Mouse (Mus musculus): Measurements from ENCODE around the gene Snap91. TPM values are rescaled to one million over a fixed set of nuclear protein-coding genes. Genes with fewer than 3 reads are reported as not detected.
A peak's percentile ranks its signal among the peaks of the same experiment; 100 is the strongest.

Gene Snap91
- 3.3 and 4.9 TPM in 2 replicates for polyA plus RNA-seq (2015; fragmentation: Nextera tagmentation; extraction: Ambion mirVana)

DNA sequence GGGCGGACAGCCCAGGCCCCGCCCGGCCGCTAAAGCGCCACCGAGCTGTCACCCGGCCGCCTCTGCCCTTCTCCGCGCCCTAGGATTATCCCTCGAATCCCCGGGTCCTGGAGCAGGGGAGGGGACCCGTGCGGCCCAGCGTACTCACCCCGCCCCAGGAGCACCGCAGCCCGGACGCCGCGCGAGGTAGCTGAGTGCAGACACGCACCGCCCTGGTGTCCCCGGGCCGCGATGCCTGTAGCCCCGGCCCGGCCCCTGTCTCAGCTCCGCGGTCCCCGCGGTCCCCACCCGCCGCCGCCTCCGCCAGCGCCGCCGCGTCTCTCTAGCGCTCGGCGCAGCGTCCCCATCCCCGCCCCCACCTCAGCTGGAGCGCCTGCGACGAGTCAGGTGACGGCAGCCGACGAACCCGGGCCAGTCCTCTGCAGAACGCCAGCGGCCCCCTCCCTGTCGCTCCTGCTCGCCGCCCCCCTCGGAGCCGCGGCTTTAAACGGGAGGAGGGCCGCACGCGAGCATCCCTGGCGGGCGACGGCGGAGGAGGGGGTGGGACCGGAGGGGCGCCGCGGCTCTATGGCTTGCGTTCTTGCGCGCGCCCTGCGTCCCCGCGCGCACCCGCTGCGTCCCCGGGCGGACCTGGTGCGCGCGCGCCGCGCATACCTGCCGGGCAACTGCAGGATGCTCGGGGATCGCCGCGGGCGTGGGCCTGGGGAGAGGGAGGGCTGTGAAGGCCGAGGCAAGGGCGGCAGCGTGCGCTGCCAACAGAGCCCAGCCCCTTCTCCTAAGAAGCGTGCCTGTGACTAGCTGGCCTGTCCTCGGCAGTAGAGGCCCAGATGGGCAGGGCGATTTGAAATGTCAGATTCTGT, at the start of gene Snap91:
Snap91 (minus strand) TSS at position 542 of the 860 bp plus-strand sequence.
- H3K4me1 ChIP-seq (replicated peaks; ENCODE audit: control insufficient read depth, insufficient read depth, low read length): peaks cover 13% of the 10 kb centered on the region
- under 1% methylated on average over 71 of the region's 104 CpGs for WGBS
- peak within 1 kb of the TSS; percentile 70 for H3K4me3 ChIP-seq (ENCODE audit: low read length)
- H3K9me3 ChIP-seq (ENCODE audit: control insufficient read depth, low read length): no peaks in the 10 kb centered on the region
- no peak within 1 kb of the TSS for H3K27ac ChIP-seq (ENCODE audit: low read length)
- peak within 1 kb of the TSS; percentile 99 for H3K4me2 ChIP-seq (ENCODE audit: low read depth, low read length)
- H3K36me3 ChIP-seq (ENCODE audit: control insufficient read depth, insufficient read depth, low read length): no peaks in the 10 kb centered on the region
- peak; percentile 78 for ATAC-seq (ENCODE audit: low read depth)
- H3K9ac ChIP-seq (ENCODE audit: low read length): peak within 1 kb of the TSS; percentile 57
- H3K27me3 ChIP-seq (ENCODE audit: control insufficient read depth, insufficient read depth, low read depth, low read length): peaks cover 44% of the 10 kb centered on the region

DNA sequence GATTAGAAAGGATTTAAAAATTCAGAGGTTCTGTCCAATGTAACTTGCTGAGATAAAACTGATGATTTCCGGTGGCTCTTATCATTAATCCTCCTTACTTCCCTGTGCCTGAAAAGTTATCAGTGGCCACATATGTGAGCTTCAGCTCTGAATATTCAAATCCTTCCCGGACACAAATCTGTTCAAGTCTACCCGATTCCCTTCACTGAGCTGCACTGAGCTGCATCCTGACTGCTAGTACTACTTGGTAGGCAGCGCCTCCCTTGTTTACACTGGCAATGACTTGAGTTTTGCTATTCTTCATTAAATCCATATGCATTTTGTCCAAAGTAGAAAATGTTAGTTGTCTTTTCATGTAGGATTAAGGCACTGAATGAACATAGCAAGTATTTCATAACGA, 46.1 kb upstream of the Snap91 start:
- no peaks in the 10 kb centered on the region for H3K36me3 ChIP-seq (ENCODE audit: control insufficient read depth, insufficient read depth, low read length)
- ATAC-seq (ENCODE audit: low read depth): no peak
- H3K4me2 ChIP-seq (ENCODE audit: low read depth, low read length): no peak overlapping the region
- no peaks in the 10 kb centered on the region for H3K4me1 ChIP-seq (replicated peaks; ENCODE audit: control insufficient read depth, insufficient read depth, low read length)
- H3K27me3 ChIP-seq (ENCODE audit: control insufficient read depth, insufficient read depth, low read depth, low read length): no peaks in the 10 kb centered on the region
- no peaks in the 10 kb centered on the region for H3K9me3 ChIP-seq (ENCODE audit: control insufficient read depth, low read length)
- 73% methylated on average over 5 of the region's 5 CpGs for WGBS
- H3K9ac ChIP-seq (ENCODE audit: low read length): no peak overlapping the region
- H3K4me3 ChIP-seq (ENCODE audit: low read length): no peak overlapping the region
- H3K27ac ChIP-seq (ENCODE audit: low read length): no peak overlapping the region

DNA sequence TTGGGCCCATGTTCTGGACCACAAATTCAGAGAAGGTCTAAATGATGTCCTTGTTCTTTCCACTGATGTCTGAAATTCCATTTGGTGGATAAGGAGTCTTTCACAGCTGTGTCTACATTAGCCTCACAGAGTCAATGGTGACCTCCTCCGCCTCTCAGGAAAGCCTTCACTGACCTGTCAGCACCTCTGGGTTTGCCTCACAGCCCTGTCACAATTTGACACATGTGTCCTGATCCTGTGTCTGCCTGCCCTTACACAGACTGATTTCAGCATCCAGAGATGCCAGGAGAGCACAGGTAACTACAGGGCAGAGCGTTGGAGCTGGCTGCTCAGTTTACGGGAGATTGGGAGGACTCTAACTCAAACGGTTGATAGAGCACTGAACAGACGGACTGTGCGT, 45.2 kb upstream of the Snap91 start:
- Histone ChIP-seq H3K4me3 (ENCODE audit: low read length) (no peak overlapping the region), H3K27me3 (ENCODE audit: control insufficient read depth, insufficient read depth, low read depth, low read length) (no peaks in the 10 kb centered on the region), H3K4me1 (replicated peaks; ENCODE audit: control insufficient read depth, insufficient read depth, low read length) (no peaks in the 10 kb centered on the region), H3K9me3 (ENCODE audit: control insufficient read depth, low read length) (no peaks in the 10 kb centered on the region), H3K4me2 (ENCODE audit: low read depth, low read length) (no peak overlapping the region), H3K27ac (ENCODE audit: low read length) (no peak overlapping the region), H3K36me3 (ENCODE audit: control insufficient read depth, insufficient read depth, low read length) (no peaks in the 10 kb centered on the region), H3K9ac (ENCODE audit: low read length) (no peak overlapping the region)
- no peak for ATAC-seq (ENCODE audit: low read depth)
- 69% methylated on average over 6 of the region's 6 CpGs for WGBS

DNA sequence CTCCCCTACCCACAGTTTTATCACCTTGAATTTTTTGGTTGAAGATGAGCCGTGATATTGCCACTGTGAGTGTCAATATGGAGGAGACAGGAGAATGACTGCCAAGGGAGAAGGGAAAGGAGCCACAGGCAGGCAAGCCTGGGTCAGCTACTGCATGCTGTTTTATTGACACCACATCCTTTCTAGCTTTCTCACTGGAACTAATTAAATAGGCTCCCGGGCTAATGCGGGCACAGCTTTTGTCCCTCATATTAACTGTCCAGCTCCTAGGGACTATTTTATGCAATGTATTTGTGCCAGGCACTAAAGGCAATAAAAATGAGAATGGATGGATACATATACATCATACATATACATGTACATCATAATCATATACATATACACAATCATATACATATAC, 42.0 kb upstream of the Snap91 start:
- Histone ChIP-seq H3K4me1 (replicated peaks; ENCODE audit: control insufficient read depth, insufficient read depth, low read length) (no peaks in the 10 kb centered on the region), H3K36me3 (ENCODE audit: control insufficient read depth, insufficient read depth, low read length) (no peaks in the 10 kb centered on the region), H3K4me2 (ENCODE audit: low read depth, low read length) (no peak overlapping the region), H3K27ac (ENCODE audit: low read length) (no peak overlapping the region), H3K9ac (ENCODE audit: low read length) (no peak overlapping the region), H3K27me3 (ENCODE audit: control insufficient read depth, insufficient read depth, low read depth, low read length) (no peaks in the 10 kb centered on the region), H3K9me3 (ENCODE audit: control insufficient read depth, low read length) (no peaks in the 10 kb centered on the region), H3K4me3 (ENCODE audit: low read length) (no peak overlapping the region)
- no peak for ATAC-seq (ENCODE audit: low read depth)
- 90% methylated on average over 3 of the region's 3 CpGs for WGBS

DNA sequence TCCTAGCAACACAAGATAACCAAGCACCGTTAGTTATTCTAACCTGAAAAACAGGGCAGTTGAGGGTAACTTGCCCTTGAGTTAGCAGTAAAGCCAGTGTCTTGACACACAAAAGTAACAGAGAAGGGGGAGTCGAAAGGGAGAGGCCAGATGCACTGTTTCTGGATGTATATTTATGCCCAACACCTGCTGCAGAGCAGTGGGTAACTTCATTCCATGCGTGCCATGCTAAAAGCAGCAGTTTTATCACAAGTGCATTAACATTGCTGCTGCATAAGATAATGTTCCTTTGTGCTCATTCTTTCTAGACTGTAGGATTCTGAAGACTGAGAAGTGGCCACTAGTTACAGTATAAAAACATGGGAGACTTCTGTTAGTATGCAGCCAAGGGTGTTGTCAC, 36.1 kb upstream of the Snap91 start:
- Histone ChIP-seq H3K27me3 (ENCODE audit: control insufficient read depth, insufficient read depth, low read depth, low read length) (no peaks in the 10 kb centered on the region), H3K27ac (ENCODE audit: low read length) (no peak overlapping the region), H3K9ac (ENCODE audit: low read length) (no peak overlapping the region), H3K36me3 (ENCODE audit: control insufficient read depth, insufficient read depth, low read length) (no peaks in the 10 kb centered on the region), H3K4me3 (ENCODE audit: low read length) (no peak overlapping the region), H3K9me3 (ENCODE audit: control insufficient read depth, low read length) (no peaks in the 10 kb centered on the region), H3K4me2 (ENCODE audit: low read depth, low read length) (no peak overlapping the region), H3K4me1 (replicated peaks; ENCODE audit: control insufficient read depth, insufficient read depth, low read length) (no peaks in the 10 kb centered on the region)
- ATAC-seq (ENCODE audit: low read depth): no peak
- WGBS: 70% methylated on average over 3 of the region's 3 CpGs

DNA sequence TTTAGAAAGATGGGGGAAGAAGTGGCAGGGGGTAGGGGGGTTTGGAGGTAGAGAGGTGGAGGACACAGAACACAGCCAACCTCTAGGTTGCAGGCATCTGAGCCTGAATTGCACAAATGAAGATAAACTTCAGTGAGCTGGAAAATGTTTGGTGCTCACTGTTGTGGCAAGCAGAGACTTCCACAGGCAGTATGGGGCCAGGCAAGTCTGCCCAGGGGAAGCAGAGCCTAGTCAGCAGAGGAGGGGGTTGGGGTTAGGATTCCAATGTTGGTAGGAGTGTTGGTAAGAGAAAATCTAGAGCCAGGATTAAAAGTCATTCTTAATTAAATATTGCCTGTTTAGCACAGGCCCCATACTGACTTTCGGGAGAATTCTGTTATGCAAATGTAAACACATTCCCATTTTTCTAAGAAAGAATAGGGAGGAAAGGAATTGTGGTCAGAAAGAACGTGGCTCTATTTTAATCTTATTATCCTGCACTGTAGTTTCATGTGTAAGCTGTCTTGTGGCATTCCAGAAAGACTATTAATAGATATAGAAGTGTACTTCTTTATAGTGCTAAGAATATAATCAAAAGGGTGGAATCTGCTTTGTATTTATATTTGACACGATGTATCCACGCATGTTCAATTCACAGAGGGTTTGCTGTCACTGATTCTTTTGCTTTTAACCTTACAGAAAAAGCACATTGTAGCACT, 19.2 kb upstream of the Snap91 start:
- Histone ChIP-seq H3K27me3 (ENCODE audit: control insufficient read depth, insufficient read depth, low read depth, low read length) (no peaks in the 10 kb centered on the region), H3K4me2 (ENCODE audit: low read depth, low read length) (no peak overlapping the region), H3K9me3 (ENCODE audit: control insufficient read depth, low read length) (no peaks in the 10 kb centered on the region), H3K4me3 (ENCODE audit: low read length) (no peak overlapping the region), H3K27ac (ENCODE audit: low read length) (no peak overlapping the region), H3K36me3 (ENCODE audit: control insufficient read depth, insufficient read depth, low read length) (no peaks in the 10 kb centered on the region), H3K9ac (ENCODE audit: low read length) (no peak overlapping the region), H3K4me1 (replicated peaks; ENCODE audit: control insufficient read depth, insufficient read depth, low read length) (no peaks in the 10 kb centered on the region)
- ATAC-seq (ENCODE audit: low read depth): no peak
- WGBS: 59% methylated on average over 4 of the region's 4 CpGs

- no peak overlapping the region for H3K27ac ChIP-seq (ENCODE audit: low read length)
- WGBS: 1% methylated on average over 73 of the region's 75 CpGs
- no peaks in the 10 kb centered on the region for H3K36me3 ChIP-seq (ENCODE audit: control insufficient read depth, insufficient read depth, low read length)
- peaks cover 13% of the 10 kb centered on the region for H3K4me1 ChIP-seq (replicated peaks; ENCODE audit: control insufficient read depth, insufficient read depth, low read length)
- no peaks in the 10 kb centered on the region for H3K9me3 ChIP-seq (ENCODE audit: control insufficient read depth, low read length)
- peaks cover 47% of the 10 kb centered on the region for H3K27me3 ChIP-seq (ENCODE audit: control insufficient read depth, insufficient read depth, low read depth, low read length)
- ATAC-seq (ENCODE audit: low read depth): peak; percentile 70
- peak overlapping the region; percentile 70 for H3K4me3 ChIP-seq (ENCODE audit: low read length)
- H3K4me2 ChIP-seq (ENCODE audit: low read depth, low read length): peak overlapping the region; percentile 99
- peak overlapping the region; percentile 57 for H3K9ac ChIP-seq (ENCODE audit: low read length)
Observed at GRCm38 (mm10) chr9:86879216-86880112, 990 bp downstream of the Snap91 start.

DNA sequence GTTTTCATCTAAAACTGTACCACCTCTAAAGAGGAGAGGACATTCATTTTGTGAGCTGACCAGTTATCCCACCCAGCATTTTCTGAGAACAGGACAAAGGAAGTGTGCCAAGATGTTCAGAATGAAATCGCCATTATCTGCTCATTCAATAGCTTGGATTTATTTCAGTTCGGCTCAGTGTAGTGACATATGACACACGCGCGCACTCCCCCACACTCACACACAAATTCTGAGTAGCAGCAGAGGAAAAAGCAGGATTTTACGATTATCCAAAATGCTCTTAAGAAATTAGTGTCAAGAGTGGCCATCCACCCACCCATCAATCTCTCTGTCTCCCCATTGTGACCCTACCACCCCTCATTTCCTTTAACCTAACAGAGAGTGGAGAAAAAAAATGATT, 1.7 kb downstream of the Snap91 start:
- Histone ChIP-seq H3K27me3 (ENCODE audit: control insufficient read depth, insufficient read depth, low read depth, low read length) (peaks cover 47% of the 10 kb centered on the region), H3K9ac (ENCODE audit: low read length) (no peak overlapping the region), H3K36me3 (ENCODE audit: control insufficient read depth, insufficient read depth, low read length) (no peaks in the 10 kb centered on the region), H3K27ac (ENCODE audit: low read length) (no peak overlapping the region), H3K4me1 (replicated peaks; ENCODE audit: control insufficient read depth, insufficient read depth, low read length) (peaks cover 13% of the 10 kb centered on the region), H3K4me2 (ENCODE audit: low read depth, low read length) (no peak overlapping the region), H3K4me3 (ENCODE audit: low read length) (no peak overlapping the region), H3K9me3 (ENCODE audit: control insufficient read depth, low read length) (no peaks in the 10 kb centered on the region)
- no peak for ATAC-seq (ENCODE audit: low read depth)
- WGBS: 65% methylated on average over 6 of the region's 6 CpGs

DNA sequence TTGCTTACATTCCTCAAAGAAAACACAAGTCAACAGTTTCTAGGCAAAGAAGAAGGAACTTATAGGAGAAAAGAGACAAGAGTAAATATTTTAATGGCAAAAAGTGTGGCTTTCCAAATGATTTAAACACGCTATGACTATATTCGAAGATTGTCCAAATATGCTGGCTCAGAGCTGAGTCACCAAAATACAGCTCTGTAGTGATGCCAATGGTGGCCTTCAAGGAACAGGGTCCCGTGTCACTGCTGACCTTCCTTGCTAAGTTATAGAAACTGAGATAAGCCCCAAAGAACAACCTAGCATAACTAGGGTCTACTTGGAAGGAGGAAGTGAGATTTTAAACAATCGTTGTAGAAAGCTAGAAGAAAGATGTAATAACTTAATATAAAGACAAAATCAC, 6.8 kb downstream of the Snap91 start:
- Histone ChIP-seq H3K4me2 (ENCODE audit: low read depth, low read length) (no peak overlapping the region), H3K4me3 (ENCODE audit: low read length) (no peak overlapping the region), H3K36me3 (ENCODE audit: control insufficient read depth, insufficient read depth, low read length) (no peaks in the 10 kb centered on the region), H3K27me3 (ENCODE audit: control insufficient read depth, insufficient read depth, low read depth, low read length) (peaks cover 16% of the 10 kb centered on the region), H3K9me3 (ENCODE audit: control insufficient read depth, low read length) (no peaks in the 10 kb centered on the region), H3K9ac (ENCODE audit: low read length) (no peak overlapping the region), H3K27ac (ENCODE audit: low read length) (no peak overlapping the region), H3K4me1 (replicated peaks; ENCODE audit: control insufficient read depth, insufficient read depth, low read length) (no peaks in the 10 kb centered on the region)
- 64% methylated on average over 4 of the region's 4 CpGs for WGBS
- ATAC-seq (ENCODE audit: low read depth): no peak

All from lung, embryonic 16.5 days (tissue).